In genomic region chr11:78176905-78177331, GRCm38 (mm10) we compare ENCODE assay signal across 7 mouse cellular contexts. TPM values are rescaled to one million over a fixed set of nuclear protein-coding genes. Genes with fewer than 3 reads are reported as not detected.
A peak's percentile ranks its signal among the peaks of the same experiment; 100 is the strongest.
DNase-seq lines count a peak whose midpoint lies in the region; ATAC-seq and TF ChIP-seq lines count a peak whose summit lies in the region.

No protein-coding gene starts in this region.

- TF ChIP-seq CTCF in thymus, adult 2 months (IDR thresholded peaks at IDR 0.05; ENCODE audit: borderline replicate concordance, control insufficient read depth, extremely low read depth, insufficient read depth, low read length, poor library complexity), result no peak

- TF ChIP-seq POLR2A in thymus, adult 2 months (IDR thresholded peaks at IDR 0.05; ENCODE audit: control insufficient read depth, extremely low read depth, insufficient read depth, low read length, poor library complexity), result no peak
- no peak for TF ChIP-seq POLR2A in myocyte (IDR thresholded peaks at IDR 0.05; ENCODE audit: insufficient read length, low read depth)

- peak overlapping the region; percentile 64; the same call in 1 of the 2 replicates for H3K9ac ChIP-seq in limb, embryonic 11.5 days (ENCODE audit: low read length)

- H3K4me2 ChIP-seq in limb, embryonic 11.5 days (ENCODE audit: low read depth, severe bottlenecking), result peak overlapping the region; percentile 97
- H3K4me2 ChIP-seq in myocyte (ENCODE audit: low read depth), result peak overlapping the region; percentile 99

- peaks cover 15% of the 10 kb centered on the region for H3K4me1 ChIP-seq in thymus, adult 2 months (replicated peaks; ENCODE audit: control insufficient read depth, insufficient read depth, low read length)
- H3K4me1 ChIP-seq in limb, embryonic 11.5 days (ENCODE audit: control insufficient read depth, insufficient read depth, low read length), result peaks cover 28% of the 10 kb centered on the region

- DNase-seq in thymus, adult 2 months, result no peak
- DNase-seq in thymus, postnatal 4 days, result no peak
- no peak for DNase-seq in limb, embryonic 11.5 days (ENCODE audit: low spot score)
- DNase-seq in frontal cortex, adult 2 months (ENCODE audit: extremely low spot score in 1 of 2, low spot score in 1 of 2), result no peak
- DNase-seq in gastrocnemius, postnatal 4 days (ENCODE audit: low spot score in 2 of 2), result no peak

- H3K4me3 ChIP-seq in thymus, adult 2 months (ENCODE audit: control insufficient read depth, insufficient read depth, low read length), result peak overlapping the region; percentile 66
- H3K4me3 ChIP-seq in limb, embryonic 11.5 days (ENCODE audit: low read depth, low read length), result peak overlapping the region; percentile 59
- H3K4me3 ChIP-seq in myocyte, result peak overlapping the region; percentile 62

- peak; percentile 11 for ATAC-seq in erythroblast, adult 5-6 weeks (replicated peaks; ENCODE audit: low FRiP score, poor library complexity, severe bottlenecking)
- ATAC-seq in limb, embryonic 11.5 days (ENCODE audit: insufficient number of reproducible peaks, low FRiP score, low TSS enrichment, low read depth), result no peak

- no peak overlapping the region for H3ac ChIP-seq in myocyte (ENCODE audit: control insufficient read depth, insufficient read length)

- H3K27ac ChIP-seq in thymus, adult 2 months (ENCODE audit: control insufficient read depth, insufficient read depth, low read length), result peak overlapping the region; percentile 55; the same call in 1 of the 2 replicates
- H3K27ac ChIP-seq in limb, embryonic 11.5 days (replicated peaks; ENCODE audit: low read depth, low read length), result no peak overlapping the region

- no peaks in the 10 kb centered on the region for H3K27me3 ChIP-seq in thymus, adult 2 months (ENCODE audit: control insufficient read depth, insufficient read depth, low read length)
- no peaks in the 10 kb centered on the region for H3K27me3 ChIP-seq in limb, embryonic 11.5 days (ENCODE audit: control insufficient read depth, insufficient read depth, low read length)
- H3K27me3 ChIP-seq in myocyte (ENCODE audit: control insufficient read depth, insufficient read depth, insufficient read length), result no peaks in the 10 kb centered on the region

- no peaks in the 10 kb centered on the region for H3K9me3 ChIP-seq in limb, embryonic 11.5 days (ENCODE audit: control insufficient read depth, low read length)

- under 1% methylated on average over 23 of the region's 23 CpGs for WGBS in thymus, adult 2 months
- WGBS in limb, embryonic 11.5 days, result under 1% methylated on average over 23 of the region's 23 CpGs

- peaks cover 17% of the 10 kb centered on the region for H3K36me3 ChIP-seq in thymus, adult 2 months (ENCODE audit: control insufficient read depth, insufficient read depth, low read length)
- peaks cover 9% of the 10 kb centered on the region for H3K36me3 ChIP-seq in limb, embryonic 11.5 days (ENCODE audit: control insufficient read depth, insufficient read depth, low read length)
- H3K36me3 ChIP-seq in myocyte (ENCODE audit: control insufficient read depth, insufficient read depth), result peaks cover 26% of the 10 kb centered on the region

- H3K79me2 ChIP-seq in myocyte (ENCODE audit: control insufficient read depth, insufficient read depth), result peaks cover 13% of the 10 kb centered on the region

TF ChIP-seq in myocyte, 11 proteins besides CTCF, POLR2A, EP300 and RAD21:
- TF ChIP-seq TCF12 (IDR thresholded peaks at IDR 0.05; ENCODE audit: insufficient read depth, poor library complexity, severe bottlenecking) (no peak), CEBPB (IDR thresholded peaks at IDR 0.05; ENCODE audit: insufficient read depth, poor library complexity, severe bottlenecking) (no peak), E2F4 (IDR thresholded peaks at IDR 0.05; ENCODE audit: insufficient read depth) (no peak), REST (IDR thresholded peaks at IDR 0.05; ENCODE audit: insufficient read depth, insufficient read length) (no peak), POLR2AphosphoS2 (IDR thresholded peaks at IDR 0.05; ENCODE audit: insufficient read length, low read depth) (no peak), MYOD1 (IDR thresholded peaks at IDR 0.05; ENCODE audit: control insufficient read depth in 1 of 3, insufficient read length in 2 of 3, low read depth in 2 of 3) (no peak), USF1 (IDR thresholded peaks at IDR 0.05; ENCODE audit: low read depth) (no peak), MYOG (IDR thresholded peaks at IDR 0.05; ENCODE audit: control insufficient read depth in 1 of 3, insufficient read depth in 1 of 3, insufficient read length in 2 of 3, low read depth in 2 of 3) (no peak), MAX (IDR thresholded peaks at IDR 0.05; ENCODE audit: low read depth) (no peak), SRF (IDR thresholded peaks at IDR 0.05; ENCODE audit: control insufficient read depth, insufficient read length, low read depth) (no peak), TCF3 (IDR thresholded peaks at IDR 0.05; ENCODE audit: insufficient read length, low read depth) (no peak)

RNA-seq across cellular contexts. Expression of gene Tlcd1, which starts 0.4 kb away (rescaled TPM):
- 30.0 and 33.1 TPM in 2 replicates for polyA plus RNA-seq in thymus, adult 2 months (2012; rRNA removed)
- 69.0 and 77.1 TPM in 2 replicates for total RNA-seq in erythroblast, adult 5-6 weeks (2015; ENCODE audit: low replicate concordance)
- 96.9 and 181 TPM in 2 replicates for total RNA-seq in erythroblast, adult 5-6 weeks (2017; ENCODE audit: low replicate concordance)
- polyA plus RNA-seq in limb, embryonic 11.5 days (2014; fragmentation: Nextera tagmentation; extraction: Ambion mirVana), result 8.7 and 10.4 TPM in 2 replicates
- 17.4 TPM for polyA plus RNA-seq in myocyte (2012; fragmentation: generic; extraction: Trizol)
- 74.4 and 74.7 TPM in 2 replicates for polyA plus RNA-seq in frontal cortex, adult 2 months (2012; rRNA removed)
- 10 to 100 TPM; 12.6 to 16.0 TPM for total RNA-seq in gastrocnemius, postnatal 4 days (2021)

RNA-seq across cellular contexts. Expression of gene Nek8, which starts 0.4 kb away (rescaled TPM):
- polyA plus RNA-seq in thymus, adult 2 months (2012; rRNA removed), result 27.0 and 27.4 TPM in 2 replicates
- total RNA-seq in erythroblast, adult 5-6 weeks (2015; ENCODE audit: low replicate concordance), result 9.6 and 12.1 TPM in 2 replicates
- 5.7 and 16.7 TPM in 2 replicates for total RNA-seq in erythroblast, adult 5-6 weeks (2017; ENCODE audit: low replicate concordance)
- 15.0 and 15.5 TPM in 2 replicates for polyA plus RNA-seq in limb, embryonic 11.5 days (2014; fragmentation: Nextera tagmentation; extraction: Ambion mirVana)
- 9.6 TPM for polyA plus RNA-seq in myocyte (2012; fragmentation: generic; extraction: Trizol)
- 5.7 and 7.1 TPM in 2 replicates for polyA plus RNA-seq in frontal cortex, adult 2 months (2012; rRNA removed)
- total RNA-seq in gastrocnemius, postnatal 4 days (2021), result 1 to 10 TPM; 6.6 to 7.5 TPM

RNA-seq across cellular contexts. Expression of gene Rpl23a, which starts 6.5 kb away (rescaled TPM):
- 193 and 312 TPM in 2 replicates for polyA plus RNA-seq in thymus, adult 2 months (2012; rRNA removed)
- total RNA-seq in erythroblast, adult 5-6 weeks (2015; ENCODE audit: low replicate concordance), result 792 and 815 TPM in 2 replicates
- 585 and 685 TPM in 2 replicates for total RNA-seq in erythroblast, adult 5-6 weeks (2017; ENCODE audit: low replicate concordance)
- 1,529 and 1,574 TPM in 2 replicates for polyA plus RNA-seq in limb, embryonic 11.5 days (2014; fragmentation: Nextera tagmentation; extraction: Ambion mirVana)
- polyA plus RNA-seq in myocyte (2012; fragmentation: generic; extraction: Trizol), result 3,571 TPM
- 1,050 and 1,099 TPM in 2 replicates for polyA plus RNA-seq in frontal cortex, adult 2 months (2012; rRNA removed)
- 1,000 to 10,000 TPM; 1,488 to 1,617 TPM for total RNA-seq in gastrocnemius, postnatal 4 days (2021)

RNA-seq across cellular contexts. Expression of gene Rab34, which starts 11.3 kb away (rescaled TPM):
- 15.4 and 18.5 TPM in 2 replicates for polyA plus RNA-seq in thymus, adult 2 months (2012; rRNA removed)
- 7.9 TPM in 1 of 2 replicates, not detected in the other for total RNA-seq in erythroblast, adult 5-6 weeks (2015; ENCODE audit: low replicate concordance)
- total RNA-seq in erythroblast, adult 5-6 weeks (2017; ENCODE audit: low replicate concordance), result 1.3 and 9.9 TPM in 2 replicates
- 142 and 144 TPM in 2 replicates for polyA plus RNA-seq in limb, embryonic 11.5 days (2014; fragmentation: Nextera tagmentation; extraction: Ambion mirVana)
- 88.8 TPM for polyA plus RNA-seq in myocyte (2012; fragmentation: generic; extraction: Trizol)
- polyA plus RNA-seq in frontal cortex, adult 2 months (2012; rRNA removed), result 62.3 and 68.1 TPM in 2 replicates
- total RNA-seq in gastrocnemius, postnatal 4 days (2021), result 10 to 100 TPM; 43.9 to 45.7 TPM

RNA-seq across cellular contexts. Expression of gene Traf4, which starts 11.5 kb away (rescaled TPM):
- polyA plus RNA-seq in thymus, adult 2 months (2012; rRNA removed), result 275 TPM in 2 replicates
- 2.1 and 3.6 TPM in 2 replicates for total RNA-seq in erythroblast, adult 5-6 weeks (2015; ENCODE audit: low replicate concordance)
- 3.2 and 3.5 TPM in 2 replicates for total RNA-seq in erythroblast, adult 5-6 weeks (2017; ENCODE audit: low replicate concordance)
- polyA plus RNA-seq in limb, embryonic 11.5 days (2014; fragmentation: Nextera tagmentation; extraction: Ambion mirVana), result 92.6 and 114 TPM in 2 replicates
- 206 TPM for polyA plus RNA-seq in myocyte (2012; fragmentation: generic; extraction: Trizol)
- 21.3 and 22.0 TPM in 2 replicates for polyA plus RNA-seq in frontal cortex, adult 2 months (2012; rRNA removed)
- total RNA-seq in gastrocnemius, postnatal 4 days (2021), result 10 to 100 TPM; 36.5 to 41.4 TPM
